ENCODE assay signal across 12 mouse cellular contexts in the genomic region with DNA sequence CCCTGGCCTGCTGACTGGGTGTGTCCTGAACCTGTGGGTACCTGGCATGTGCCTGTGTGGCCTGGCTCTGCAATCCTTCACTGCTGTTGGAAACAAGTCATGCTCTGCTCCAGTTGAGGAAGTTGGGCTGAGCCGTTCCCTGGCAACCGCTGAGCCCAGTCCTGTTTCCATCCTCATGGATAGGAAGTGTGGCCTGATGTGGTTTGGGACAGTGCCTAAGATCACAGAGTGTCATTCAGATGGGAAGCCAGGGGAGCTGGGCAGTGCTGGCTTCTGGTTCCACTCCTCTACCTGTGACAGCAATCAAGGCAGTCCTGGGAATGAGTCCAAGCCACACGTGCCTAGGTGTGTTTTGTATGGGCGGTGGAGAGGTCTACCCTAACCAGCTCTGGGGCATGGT. TPM values are rescaled to one million over a fixed set of nuclear protein-coding genes. Genes with fewer than 3 reads are reported as not detected.
DNase-seq lines count a peak whose midpoint lies in the region; ATAC-seq and TF ChIP-seq lines count a peak whose summit lies in the region.
"Had no signal": no experiment of that assay in that cellular context is flagged by ENCODE, and none has a peak within 500 bp of the region (broad histone marks: within the 10 kb centered on the region; RNA-seq: fewer than 3 reads in every experiment).

No protein-coding gene starts in this region.

- H3K9me3 ChIP-seq in limb, embryonic 15.5 days, result no peaks in the 10 kb centered on the region

- H3K27ac ChIP-seq in gastrocnemius, adult 2 months, result 0 out of 2 replicates have a peak overlapping the region, but pooled peaks have one; percentile 28
- peak overlapping the region; percentile 63 for H3K27ac ChIP-seq in limb, embryonic 15.5 days
- H3K27ac ChIP-seq: liver, embryonic 14.5 days had no signal

- TF ChIP-seq CTCF in gastrocnemius, adult 2 months (IDR thresholded peaks at IDR 0.05), result no peak

- no peak for DNase-seq in gastrocnemius, adult 2 months
- no peak for DNase-seq in gastrocnemius, postnatal 25 days
- peak; percentile 68 for DNase-seq in 3134 (ENCODE audit: extremely low read depth, insufficient read length, low spot score)
- DNase-seq in heart, adult 8-10 months (ENCODE audit: low spot score), result peak; percentile 43
- DNase-seq in left cerebral cortex, postnatal 4 days, result no peak
- no peak for DNase-seq in adrenal gland, adult 18-20 months (ENCODE audit: low spot score in 2 of 2)
- DNase-seq in retina, embryonic 14.5 days (ENCODE audit: low spot score), result no peak
- DNase-seq: adrenal gland, postnatal 25 days; cerebellum, adult 9-10 months; retina, postnatal 1 day had no signal

- H3K27me3 ChIP-seq in limb, embryonic 15.5 days, result no peaks in the 10 kb centered on the region

- H3K4me1 ChIP-seq in limb, embryonic 15.5 days, result peaks cover 52% of the 10 kb centered on the region

- no peak overlapping the region for H3K4me2 ChIP-seq in limb, embryonic 15.5 days

- no peak overlapping the region for H3K4me3 ChIP-seq in gastrocnemius, adult 2 months
- no peak overlapping the region for H3K4me3 ChIP-seq in limb, embryonic 15.5 days

- intact Hi-C loops in gastrocnemius, adult 2 months (cut with DNase I), result no loop called here
- intact Hi-C loops in left cerebral cortex, postnatal 4 days (cut with DNase I), result no loop called here

- H3K9ac ChIP-seq in limb, embryonic 15.5 days, result no peak overlapping the region
- H3K9ac ChIP-seq: liver, embryonic 14.5 days had no signal

- 59% methylated on average over 4 of the region's 4 CpGs for WGBS in limb, embryonic 15.5 days

- ATAC-seq in limb, embryonic 15.5 days (ENCODE audit: insufficient number of reproducible peaks, low FRiP score, low TSS enrichment, low read depth), result peak; percentile 71

- H3K36me3 ChIP-seq in limb, embryonic 15.5 days, result peaks cover 68% of the 10 kb centered on the region

RNA-seq across cellular contexts. Expression of gene Col5a1, which starts 53.2 kb away (rescaled TPM):
- 10 to 100 TPM; 15.9 to 20.9 TPM for total RNA-seq in gastrocnemius, adult 2 months (2021)
- total RNA-seq in gastrocnemius, postnatal 25 days (2021), result 10 to 100 TPM; 52.3 to 77.1 TPM
- 10 to 100 TPM; 10.8 to 17.6 (median 15.1) TPM for total RNA-seq in heart, adult 8-10 months (2022)
- polyA plus RNA-seq in limb, embryonic 15.5 days (2015; fragmentation: Nextera tagmentation; extraction: Ambion mirVana), result 259 and 273 TPM in 2 replicates
- total RNA-seq in left cerebral cortex, postnatal 4 days (2021), result 10 to 100 TPM; 11.1 to 12.4 TPM
- total RNA-seq in adrenal gland, adult 18-20 months (2021), result 10 to 100 TPM; 23.8 to 35.6 TPM

Comparison
In these comparisons a context has a peak if more than half of its experiments do, and no peak if none do; other contexts are left out.
1. DNase-seq: peak in 3134 (single experiment) and heart, adult 8-10 months (single experiment); none in gastrocnemius, adult 2 months (single experiment), gastrocnemius, postnatal 25 days (single experiment), left cerebral cortex, postnatal 4 days (single experiment), adrenal gland, adult 18-20 months (0 of 2) and retina, embryonic 14.5 days (single experiment).